Mouse (Mus musculus): ENCODE measurements around the gene Isy1.

Gene Isy1

DNA sequence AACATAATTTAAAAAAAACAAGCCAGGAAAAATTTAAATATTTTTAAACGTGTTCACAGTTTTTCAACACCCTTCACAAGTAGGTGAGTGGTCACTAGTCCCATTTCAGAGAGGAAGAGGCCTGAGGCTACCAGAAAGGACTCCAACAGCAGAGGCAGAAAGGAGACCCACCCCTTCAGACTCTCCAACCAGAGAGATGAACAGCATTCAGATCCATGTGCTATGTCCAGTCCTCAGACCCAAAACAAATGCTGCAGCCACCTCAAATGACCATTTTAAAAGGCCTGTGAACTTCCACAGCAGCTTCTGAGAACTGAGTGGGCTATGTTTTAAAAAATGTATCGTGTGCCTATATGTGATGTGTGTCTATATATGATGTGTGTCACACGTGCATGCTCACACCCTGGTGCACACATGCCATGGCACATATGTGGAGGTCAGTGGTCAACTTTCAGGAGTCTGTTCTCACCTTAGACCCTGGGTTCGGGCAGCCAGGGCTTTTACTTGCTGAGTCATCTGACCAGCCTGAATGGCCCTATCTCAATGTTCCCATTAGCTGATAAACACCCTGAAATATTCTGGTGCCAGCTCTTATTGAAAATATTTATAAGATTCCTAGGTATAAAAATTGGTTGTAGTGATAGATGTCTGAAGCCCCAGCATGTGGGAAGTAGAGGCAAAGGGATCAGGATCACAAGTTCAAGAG lies 30.7 kb downstream of the Isy1 start:
- in situ Hi-C loops (cut with MboI; ENCODE audit: unreplicated experiment in 2 of 2): no loop called here

DNA sequence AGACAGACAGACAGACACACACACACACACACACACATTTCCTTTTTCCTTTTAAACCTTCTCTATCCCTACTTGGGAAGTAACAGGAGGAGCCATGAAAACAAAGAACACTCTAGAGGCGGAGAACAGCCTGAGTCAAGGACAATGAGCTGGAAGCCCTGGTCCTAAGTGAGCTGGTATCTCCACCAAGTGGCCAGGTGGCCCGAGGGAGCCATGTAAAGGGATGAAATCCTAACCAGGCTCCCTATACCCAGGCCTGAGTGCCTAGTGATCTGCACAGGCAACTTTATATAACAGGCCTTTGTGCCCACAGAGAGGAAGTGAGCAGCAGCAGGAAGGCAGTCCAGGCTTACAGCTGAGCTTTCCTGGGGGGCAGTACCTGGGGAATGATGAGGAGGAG lies 31.7 kb downstream of the Isy1 start:
- in situ Hi-C loops (cut with MboI; ENCODE audit: unreplicated experiment in 2 of 2): no loop called here

DNA sequence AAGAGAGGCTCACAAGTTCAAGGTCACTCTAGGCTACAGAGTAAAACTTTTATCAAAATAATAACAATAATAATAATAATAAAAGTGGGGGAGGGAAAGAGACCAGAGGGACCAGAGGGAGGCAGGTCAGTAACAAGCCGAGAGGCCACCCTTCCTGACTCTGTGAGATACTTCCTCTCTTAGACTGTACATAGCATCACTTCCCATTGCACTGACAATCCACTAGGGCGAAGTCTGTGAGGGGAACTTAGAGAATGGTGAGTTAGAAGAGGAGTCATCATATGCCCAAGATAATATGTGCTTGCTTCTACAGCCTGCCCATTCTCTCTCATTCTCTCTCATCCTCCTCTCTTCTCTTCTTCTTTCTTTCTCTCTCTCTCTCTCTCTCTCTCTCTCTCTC lies 32.6 kb downstream of the Isy1 start:
- in situ Hi-C loops (cut with MboI; ENCODE audit: unreplicated experiment in 2 of 2): no loop called here

- in situ Hi-C loops (cut with MboI; ENCODE audit: unreplicated experiment in 2 of 2): no loop called here
These were observed 33.1 kb downstream of the Isy1 start for GRCm38 (mm10) chr6:87805448-87805847.

- in situ Hi-C loops (cut with MboI; ENCODE audit: unreplicated experiment in 2 of 2): no loop called here
These were observed 33.7 kb downstream of the Isy1 start for GRCm38 (mm10) chr6:87804886-87805285.

DNA sequence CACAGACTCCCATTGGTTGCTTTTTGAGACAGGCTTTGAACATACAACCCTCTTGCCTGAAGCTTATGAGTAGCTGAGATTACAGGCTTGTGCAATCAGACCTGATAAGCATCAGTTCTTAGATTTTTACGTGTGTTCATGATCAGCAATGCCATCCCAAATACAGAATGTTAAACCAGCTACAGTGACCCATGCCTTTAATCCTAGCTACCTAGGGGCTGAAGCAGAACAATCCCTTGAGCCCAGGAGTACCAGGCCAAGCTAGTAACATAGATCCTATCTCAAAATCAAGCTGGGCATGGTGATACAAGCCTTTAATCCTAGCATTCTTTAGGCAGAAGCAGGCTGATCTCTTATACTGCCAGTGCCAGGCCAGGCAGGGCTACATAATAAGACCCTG lies 34.6 kb downstream of the Isy1 start:
- in situ Hi-C loops (cut with MboI; ENCODE audit: unreplicated experiment in 2 of 2): no loop called here

DNA sequence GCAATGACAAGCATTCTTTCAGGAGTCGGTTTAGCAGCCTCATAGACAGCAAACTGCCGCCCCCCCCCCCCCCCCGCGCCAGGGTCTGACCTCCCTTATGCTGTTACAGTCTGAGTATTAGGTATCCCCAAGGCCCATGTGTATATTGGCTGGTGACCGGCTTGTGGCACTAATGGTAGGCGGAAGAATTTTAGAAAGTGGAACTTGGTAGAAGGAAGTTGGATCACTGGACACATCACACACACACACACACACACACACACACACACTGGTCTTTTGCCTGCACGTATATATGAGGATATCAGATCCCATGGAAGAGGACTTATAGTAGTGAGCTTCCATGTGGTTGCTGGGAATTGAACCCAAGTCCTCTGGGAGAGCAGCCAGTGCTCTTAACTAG lies 36.1 kb downstream of the Isy1 start:
- in situ Hi-C loops (cut with MboI; ENCODE audit: unreplicated experiment in 2 of 2): no loop called here

GRCm38 (mm10) chr6:87799576-87799975 lies 39.0 kb downstream of the Isy1 start:
- in situ Hi-C loops (cut with MboI; ENCODE audit: unreplicated experiment in 2 of 2): no loop called here

DNA sequence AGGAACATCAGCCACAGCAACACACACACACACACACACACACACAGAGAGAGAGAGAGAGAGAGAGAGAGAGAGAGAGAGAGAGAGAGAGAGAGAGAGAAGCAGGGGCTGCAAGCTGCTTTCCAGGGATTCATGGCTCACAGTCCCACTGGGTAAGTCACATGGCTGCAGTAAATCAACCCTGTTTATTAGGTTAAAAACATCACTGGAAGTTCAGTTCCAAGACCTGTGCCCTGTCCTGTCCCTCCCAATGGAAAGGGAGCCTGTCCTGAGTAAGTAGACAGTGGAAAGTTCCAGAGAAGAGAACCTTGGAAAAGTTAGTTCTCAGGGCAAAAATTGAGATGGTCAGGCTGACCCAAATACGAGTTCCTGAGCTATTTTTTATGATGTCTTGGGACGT lies 41.3 kb downstream of the Isy1 start:
- in situ Hi-C loops (cut with MboI; ENCODE audit: unreplicated experiment in 2 of 2): no loop called here

DNA sequence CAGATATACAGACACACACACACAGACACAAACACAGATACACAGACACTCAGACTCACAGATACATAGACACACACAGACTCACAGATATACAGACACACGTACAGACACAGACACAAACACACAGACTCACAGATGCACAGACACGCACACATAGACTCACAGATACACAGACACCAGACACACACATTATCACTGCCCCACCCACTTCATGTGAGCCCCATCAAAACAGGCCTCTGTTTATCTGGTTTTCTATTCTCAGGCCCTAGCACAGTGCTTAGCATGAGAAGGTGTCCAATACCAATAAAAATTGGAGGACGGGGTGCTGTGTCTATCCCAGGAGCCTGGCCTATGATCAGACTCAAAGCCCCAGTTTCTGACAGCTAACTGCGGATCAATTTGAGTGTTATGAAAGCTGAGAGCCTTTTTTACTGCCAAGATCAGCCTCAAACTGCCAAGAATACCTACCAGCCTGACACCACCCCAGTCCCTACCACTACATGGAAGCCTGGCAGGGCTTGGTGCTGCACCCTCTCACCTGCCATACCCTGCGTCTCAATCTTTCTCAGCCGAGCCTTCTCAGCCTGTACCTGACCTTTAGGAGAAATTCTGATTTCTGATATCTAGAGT lies 42.2 kb downstream of the Isy1 start:
- in situ Hi-C loops (cut with MboI; ENCODE audit: unreplicated experiment in 2 of 2): no loop called here

DNA sequence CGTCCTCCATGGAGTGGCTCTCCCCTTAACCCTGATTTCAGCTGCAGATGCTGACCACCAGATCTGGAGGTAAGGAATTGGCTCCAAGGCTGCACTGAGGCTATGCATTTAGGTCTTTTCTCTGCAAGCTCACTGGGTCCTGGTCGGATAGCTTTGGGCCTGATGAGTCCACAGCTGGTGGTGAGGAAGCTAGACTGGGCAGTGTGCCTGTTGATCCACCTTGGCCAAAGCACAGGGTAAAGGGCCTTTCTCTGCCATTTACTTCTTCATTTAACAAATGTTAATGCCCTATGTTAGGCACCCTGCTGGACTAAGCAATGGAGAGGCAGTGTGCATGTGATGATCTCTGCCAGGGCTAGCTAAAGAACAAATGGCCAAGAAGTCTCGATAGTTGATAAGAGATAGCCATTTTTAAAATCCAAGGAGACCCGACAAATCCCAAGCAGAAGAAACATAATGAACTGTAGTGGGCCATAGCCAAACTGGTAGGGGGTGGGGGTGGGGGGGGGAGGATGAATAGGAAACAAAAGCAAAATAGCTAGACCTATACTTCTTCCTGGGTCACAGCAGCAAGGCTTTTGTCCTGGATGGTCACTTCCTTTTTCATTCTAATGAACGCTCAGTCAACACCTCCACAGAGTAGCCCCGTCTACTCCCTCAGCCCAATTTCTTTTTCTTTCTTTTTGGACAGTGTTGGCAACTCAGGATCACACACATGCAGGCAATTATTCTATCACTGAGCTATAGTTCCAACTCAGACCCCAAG lies 43.0 kb downstream of the Isy1 start:
- in situ Hi-C loops (cut with MboI; ENCODE audit: unreplicated experiment in 2 of 2): no loop called here

- in situ Hi-C loops (cut with MboI; ENCODE audit: unreplicated experiment in 2 of 2): no loop called here
These were observed 44.6 kb downstream of the Isy1 start for GRCm38 (mm10) chr6:87793821-87794510.

- in situ Hi-C loops (cut with MboI; ENCODE audit: unreplicated experiment in 2 of 2): no loop called here
These were observed 46.8 kb downstream of the Isy1 start for GRCm38 (mm10) chr6:87791826-87792225.

DNA sequence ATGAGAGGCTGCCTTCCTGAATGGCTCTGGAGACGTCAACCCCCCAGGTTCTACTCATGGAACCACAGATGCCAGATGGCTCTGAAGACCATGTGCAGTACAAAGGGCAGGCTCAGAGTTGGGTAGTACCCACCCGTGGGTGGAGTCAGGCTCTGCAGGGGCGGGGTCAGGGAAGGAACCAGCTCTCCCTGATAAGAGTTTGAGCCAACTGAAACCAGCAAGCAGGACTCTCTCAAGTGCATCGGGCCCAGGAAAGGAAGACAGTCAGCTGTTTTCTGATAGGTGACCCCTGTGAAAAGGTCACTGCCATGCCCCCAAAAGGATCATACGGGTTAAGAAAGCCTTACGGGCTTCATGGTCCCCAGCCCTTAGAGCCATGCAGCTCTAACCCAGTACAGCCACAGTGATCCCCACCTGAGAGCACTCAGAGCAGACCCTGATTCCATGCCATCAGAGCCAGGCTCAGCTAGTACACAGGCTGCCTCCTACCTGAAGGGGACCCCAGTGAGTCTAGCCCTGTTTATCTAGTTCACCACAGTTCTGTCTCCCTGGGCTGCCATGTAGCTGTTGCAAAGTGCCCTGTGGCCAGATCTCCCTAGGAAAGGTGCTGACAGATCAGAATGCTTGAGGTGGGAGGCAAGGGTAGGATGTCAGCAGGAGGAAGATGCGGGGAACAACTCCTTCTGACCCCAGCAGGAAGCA lies 47.7 kb downstream of the Isy1 start:
- in situ Hi-C loops (cut with MboI; ENCODE audit: unreplicated experiment in 2 of 2): no loop called here

DNA sequence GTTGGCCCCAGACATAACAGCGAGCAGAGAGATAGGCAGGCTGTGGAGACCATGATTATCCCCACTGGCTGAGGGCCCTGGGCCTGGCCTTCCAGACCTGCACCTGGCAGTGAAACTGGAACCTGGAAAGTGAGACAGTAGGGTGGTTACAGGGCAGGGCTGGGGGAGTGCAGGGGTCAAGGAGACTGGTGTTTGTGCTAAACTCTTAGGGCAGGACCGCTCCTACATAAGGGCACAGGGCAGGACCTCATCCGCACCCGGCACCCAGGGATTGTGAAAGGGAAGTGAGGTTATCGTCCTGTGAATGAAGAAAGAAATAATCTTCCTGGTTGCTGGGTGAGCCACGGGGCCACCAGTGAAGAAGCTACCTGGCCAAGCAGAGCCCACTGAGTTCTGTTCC lies 48.8 kb downstream of the Isy1 start:
- in situ Hi-C loops (cut with MboI; ENCODE audit: unreplicated experiment in 2 of 2): no loop called here

DNA sequence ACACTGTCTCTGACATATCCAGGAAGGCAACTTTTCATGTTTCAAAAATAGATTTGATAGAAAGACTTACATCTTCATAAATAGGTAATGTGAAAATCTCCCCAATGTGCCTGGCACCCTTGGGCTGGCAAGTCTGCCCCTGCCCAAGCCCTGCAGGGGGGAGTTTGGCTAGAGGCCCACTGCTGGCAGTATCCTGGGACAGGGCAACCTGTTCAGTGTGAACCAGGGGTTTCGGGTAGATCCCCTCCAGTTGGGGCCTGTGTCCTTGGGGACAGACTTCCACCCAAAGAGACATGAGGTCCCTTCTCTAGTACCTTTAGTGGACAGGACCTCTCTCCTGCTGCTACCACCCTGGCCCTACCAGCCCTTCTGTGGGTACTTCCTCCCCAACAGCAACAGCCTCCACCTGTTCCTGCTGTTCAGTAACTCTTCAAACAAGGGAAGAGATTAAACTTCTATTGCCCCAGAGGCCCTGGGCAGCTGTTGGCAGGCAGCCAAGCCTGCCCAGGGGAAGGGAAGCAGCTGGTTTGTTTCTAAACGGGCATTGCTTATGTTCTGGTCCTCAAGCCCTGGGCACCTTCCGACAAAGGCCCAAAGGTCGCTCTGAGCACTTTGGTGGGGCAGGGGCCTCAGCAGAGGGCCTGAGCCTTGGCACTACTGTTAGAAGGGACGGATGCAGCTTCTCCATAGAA lies 49.6 kb downstream of the Isy1 start:
- in situ Hi-C loops (cut with MboI; ENCODE audit: unreplicated experiment in 2 of 2): no loop called here

- in situ Hi-C loops (cut with MboI; ENCODE audit: unreplicated experiment in 2 of 2): no loop called here
These were observed 50.2 kb downstream of the Isy1 start for GRCm38 (mm10) chr6:87788266-87788895.

DNA sequence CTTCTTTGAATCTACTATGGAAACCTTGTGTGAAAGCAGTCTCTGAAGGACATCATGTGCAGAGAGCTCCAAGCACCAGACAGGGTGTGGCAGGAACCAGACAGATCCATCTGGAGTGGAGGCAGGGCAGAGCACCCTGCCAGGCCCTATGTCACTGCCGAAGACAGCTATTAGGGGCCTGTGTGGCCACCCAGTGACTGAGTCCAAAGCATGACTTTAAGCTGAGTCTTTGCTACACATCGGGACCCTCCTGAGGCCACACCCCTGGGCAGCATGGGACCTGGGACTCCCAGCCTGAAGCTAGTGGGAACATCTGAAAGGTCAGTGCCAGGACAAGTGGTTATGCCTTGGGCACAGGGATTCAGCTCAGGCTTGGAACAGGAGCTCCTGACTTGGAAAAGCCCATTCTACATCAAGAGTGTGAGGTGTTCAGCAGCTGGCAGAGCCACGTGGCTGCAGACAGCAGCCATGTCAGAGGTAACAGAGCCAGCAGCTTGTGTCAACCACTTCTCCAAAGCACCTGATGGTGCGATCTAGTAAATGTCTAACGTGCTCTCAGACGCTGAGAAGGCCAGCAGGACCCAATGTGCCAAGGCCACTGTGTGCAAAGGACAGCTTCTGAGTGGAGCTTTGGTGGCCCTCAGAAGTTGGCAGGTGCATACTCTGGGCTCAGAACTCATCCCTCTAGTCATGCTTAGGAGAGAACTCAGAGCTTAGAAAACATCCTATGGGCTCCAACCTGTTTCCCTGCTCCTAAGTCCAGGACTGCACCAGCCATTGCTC lies 51.3 kb downstream of the Isy1 start:
- in situ Hi-C loops (cut with MboI; ENCODE audit: unreplicated experiment in 2 of 2): no loop called here

GRCm38 (mm10) chr6:87786621-87787020 lies 52.0 kb downstream of the Isy1 start:
- in situ Hi-C loops (cut with MboI; ENCODE audit: unreplicated experiment in 2 of 2): no loop called here

Measured in v-Abl transformed pro-B cells (cell line).